Mouse (Mus musculus) heart, postnatal 0 days (tissue): ENCODE data around the gene Zfp646. TPM values are rescaled to one million over a fixed set of nuclear protein-coding genes. Genes with fewer than 3 reads are reported as not detected.

ENCODE experiments used
- ATAC-seq: fragments of 200-750 bp; cut with Nextera tagmentation; 2 replicates; pipeline ENCODE4 v1.8.0; 2017; ENCODE audit warnings: low read depth, moderate number of reproducible peaks, moderate library complexity; ENCODE audit not compliant: insufficient read depth
- DNase-seq: peaks from one replicate; pipeline ENCODE4 v3.0.0-alpha.2; 2016; ENCODE audit warnings: low spot score
- H3K27ac ChIP-seq: fragments of 300-500 bp; sonication (generic); 2 replicates; pipeline ENCODE4 v1.5.1; 2014; ENCODE audit warnings: low read depth, mild to moderate bottlenecking
- H3K27me3 ChIP-seq: fragments of 300-500 bp; sonication (generic); 2 replicates; pipeline ENCODE4 v1.6.1; 2014; ENCODE audit warnings: low read length, mixed read lengths; ENCODE audit not compliant: control insufficient read depth, insufficient read depth
- H3K36me3 ChIP-seq: fragments of 300-500 bp; sonication (generic); replicated peaks from 2 replicates; pipeline ENCODE4 v1.6.1; 2014; ENCODE audit warnings: low read length, mixed read lengths; ENCODE audit not compliant: control insufficient read depth, insufficient read depth
- H3K4me1 ChIP-seq: fragments of 300-500 bp; sonication (generic); 2 replicates; pipeline ENCODE4 v1.6.1; 2014; ENCODE audit warnings: antibody characterized with exemption; ENCODE audit not compliant: control insufficient read depth, insufficient read depth
- H3K4me2 ChIP-seq: fragments of 300-500 bp; sonication (generic); 2 replicates; pipeline ENCODE4 v1.6.1; 2014; ENCODE audit warnings: low read depth, mild to moderate bottlenecking, low read length, moderate library complexity
- H3K4me3 ChIP-seq: fragments of 300-500 bp; sonication (generic); 2 replicates; pipeline ENCODE4 v1.5.1; 2014; ENCODE audit warnings: low read depth, low read length
- H3K9ac ChIP-seq: fragments of 300-500 bp; sonication (generic); replicated peaks from 2 replicates; pipeline ENCODE4 v1.6.1; 2014; ENCODE audit warnings: low read depth, low read length, mixed read lengths
- H3K9me3 ChIP-seq: fragments of 300-500 bp; sonication (generic); replicated peaks from 2 replicates; pipeline ENCODE4 v1.6.1; 2016; ENCODE audit warnings: low read length; ENCODE audit not compliant: control insufficient read depth
- CTCF ChIP-seq: IDR thresholded peaks from 2 replicates; pipeline ENCODE4 v1.5.1; 2016; ENCODE audit warnings: antibody characterized with exemption, control low read depth, low read depth
- EP300 ChIP-seq: IDR thresholded peaks from 2 replicates; pipeline ENCODE4 v1.6.1; 2016; ENCODE audit warnings: antibody characterized with exemption, low read depth
- WGBS: fragments of 180-500 bp; shearing (Covaris S2); extraction: QIAGEN DNeasy Blood & Tissue Kit; methylation state at CpG from one replicate; pipeline ENCODE4 v1.1.7; 2014; 5-methylcytosine and 5-hydroxymethylcytosine counted together
- polyA plus RNA-seq: library from polyadenylated mRNA; unstranded; fragments of >200 nt; fragmentation: Nextera tagmentation; extraction: Ambion mirVana; gene quantifications from 2 replicates; pipeline ENCODE4 v1.2.1, GENCODE M21; 2015
- total RNA-seq: library from RNA; depleted of rRNA; stranded (reverse); fragments of >200 nt; gene quantifications from 2 replicates; pipeline ENCODE4 v1.2.3, GENCODE M21; 2014; ENCODE audit warnings: low replicate concordance

Zfp646 gene
- total and polyA plus RNA-seq, 2 experiments from 2014 or later = 3.0 to 19.5 TPM

DNA sequence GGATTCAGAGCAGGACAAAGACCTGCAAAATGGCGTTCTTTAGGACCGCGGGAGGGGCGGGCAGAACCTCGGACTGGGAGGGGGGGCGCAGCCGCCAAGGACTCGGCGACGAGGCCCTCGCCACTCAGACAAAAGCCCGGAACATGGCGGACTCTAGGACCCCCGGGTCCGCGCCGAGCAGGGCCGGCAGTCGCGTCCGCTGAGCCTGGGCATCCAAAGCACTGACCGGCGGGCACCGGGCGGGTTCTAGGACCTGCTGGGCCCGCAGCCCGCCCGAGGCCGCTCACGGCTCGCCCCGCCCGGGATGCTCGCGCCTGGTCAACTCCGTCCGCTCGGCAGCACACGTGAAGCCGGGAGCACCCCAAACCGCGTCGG is 407 bp upstream of the Zfp646 start:
- WGBS = under 1% methylated on average over 24 of the region's 43 CpGs

DNA sequence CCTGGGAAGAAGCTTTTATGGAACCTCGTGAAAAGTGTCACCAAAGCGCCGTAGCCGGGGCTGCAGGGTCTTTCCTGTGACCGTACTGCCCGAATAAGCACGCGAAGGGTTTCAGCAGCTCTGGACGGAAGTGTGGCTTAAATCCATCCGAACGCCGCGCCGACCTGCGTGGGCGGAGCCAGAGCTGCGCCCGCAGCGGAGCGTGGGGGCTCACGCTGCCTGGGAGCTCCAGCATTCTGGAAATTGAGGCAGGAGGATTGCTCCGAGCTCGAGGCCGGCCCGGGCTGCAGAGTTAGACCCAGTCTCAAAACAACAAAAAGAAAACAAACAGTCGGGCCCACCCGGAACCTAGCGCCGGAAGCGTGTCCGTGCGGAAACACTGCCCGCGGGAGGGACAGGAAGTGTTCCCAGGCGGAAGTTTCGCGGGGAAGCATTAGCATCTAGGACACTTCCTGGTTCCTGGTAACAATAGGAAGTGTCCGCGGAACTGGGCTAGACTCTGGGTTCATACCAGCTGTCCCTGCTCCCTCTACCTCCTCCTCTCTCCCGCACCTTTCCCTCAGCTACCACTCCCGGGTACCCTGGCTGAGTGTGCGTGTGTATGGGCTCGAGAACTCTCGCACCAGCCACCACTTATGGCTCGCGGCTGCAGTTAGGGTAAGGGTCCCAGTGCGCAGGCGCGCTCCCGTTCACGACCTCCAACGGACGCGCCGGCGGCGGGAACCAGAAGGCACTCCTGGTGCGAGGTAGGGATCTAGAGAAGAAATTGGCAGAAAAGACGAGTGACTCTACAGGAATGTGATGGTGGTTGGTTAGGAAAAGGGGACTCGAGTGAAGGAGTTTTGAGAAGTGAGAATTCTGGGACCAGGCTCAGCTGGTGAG is 687 bp downstream of the Zfp646 start, which contains the start of gene Zfp668:
Gene Zfp668, minus strand, starts transcription at position 362 of the 882 bp plus-strand sequence.
- Histone ChIP-seq H3K4me2 (peak within 1 kb of the TSS; percentile 94), H3K9ac (peak within 1 kb of the TSS; percentile 88), H3K4me1 (peaks cover 10% of the 10 kb centered on the region), H3K9me3 (no peaks in the 10 kb centered on the region), H3K36me3 (peaks cover 36% of the 10 kb centered on the region), H3K27me3 (no peaks in the 10 kb centered on the region), H3K27ac (peak within 1 kb of the TSS; percentile 97), H3K4me3 (peak within 1 kb of the TSS; percentile 91)
- DNase-seq (peak; percentile 89), ATAC-seq (peak; percentile 67)
- TF ChIP-seq CTCF = no peak
- TF ChIP-seq EP300 = no peak; the same call in 1 of the 2 replicates
- WGBS = under 1% methylated on average over 60 of the region's 60 CpGs

More for the DNA sequence above, 407 bp upstream of the Zfp646 start:
- ATAC-seq (peak; percentile 90), DNase-seq (peak; percentile 96)
- Histone ChIP-seq H3K9me3 (no peaks in the 10 kb centered on the region), H3K9ac (peak overlapping the region; percentile 88), H3K27ac (peak overlapping the region; percentile 97), H3K36me3 (peaks cover 25% of the 10 kb centered on the region), H3K4me3 (peak overlapping the region; percentile 91), H3K4me1 (peaks cover 10% of the 10 kb centered on the region), H3K4me2 (peak overlapping the region; percentile 94), H3K27me3 (no peaks in the 10 kb centered on the region)
- no peak for TF ChIP-seq EP300

DNA sequence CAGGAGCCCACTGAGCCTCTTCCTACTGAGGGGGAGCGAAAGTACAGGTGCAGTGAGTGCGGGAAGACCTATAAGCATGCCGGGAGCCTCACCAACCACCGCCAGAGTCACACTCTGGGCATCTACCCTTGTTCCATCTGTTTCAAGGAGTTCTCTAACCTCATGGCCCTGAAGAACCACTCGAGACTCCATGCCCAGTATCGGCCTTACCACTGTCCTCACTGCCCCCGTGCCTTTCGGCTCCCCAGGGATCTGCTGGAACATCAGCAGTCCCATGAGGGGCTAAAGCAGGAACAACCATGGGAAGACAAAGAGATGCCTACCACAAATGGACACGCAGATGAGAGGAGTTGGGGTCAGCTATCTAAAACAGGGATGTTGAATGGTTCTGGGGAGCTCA is 3.3 kb downstream of the Zfp646 start:
- Histone ChIP-seq H3K9me3 (no peaks in the 10 kb centered on the region), H3K9ac (no peak overlapping the region), H3K36me3 (peaks cover 59% of the 10 kb centered on the region), H3K4me1 (peaks cover 9% of the 10 kb centered on the region), H3K27ac (no peak overlapping the region), H3K4me3 (no peak overlapping the region), H3K27me3 (no peaks in the 10 kb centered on the region), H3K4me2 (no peak overlapping the region)
- ATAC-seq (no peak), DNase-seq (no peak)
- TF ChIP-seq EP300 (no peak), CTCF (no peak)
- 95% methylated on average over 9 of the region's 9 CpGs for WGBS

DNA sequence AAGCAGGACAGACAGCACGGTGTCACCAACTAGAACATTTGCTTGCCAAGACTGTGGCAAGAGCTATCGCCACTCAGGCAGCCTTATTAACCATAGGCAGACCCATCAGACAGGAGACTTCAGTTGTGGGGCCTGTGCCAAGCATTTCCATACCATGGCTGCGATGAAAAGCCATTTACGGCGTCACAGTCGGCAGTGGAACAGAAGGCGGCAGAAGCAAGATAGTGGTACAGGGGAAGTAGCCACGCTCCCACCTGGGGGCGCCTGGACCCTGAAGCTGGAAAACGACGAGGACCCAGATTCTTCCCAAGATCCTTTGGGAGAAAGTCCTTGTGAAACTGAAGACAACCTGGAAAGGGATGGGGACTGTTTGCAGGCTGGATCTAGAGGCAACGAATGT is 4.4 kb downstream of the Zfp646 start:
- Histone ChIP-seq H3K27me3 (no peaks in the 10 kb centered on the region), H3K4me1 (peaks cover 5% of the 10 kb centered on the region; the same call in 1 of the 2 replicates), H3K36me3 (peaks cover 65% of the 10 kb centered on the region), H3K27ac (no peak overlapping the region), H3K9me3 (no peaks in the 10 kb centered on the region), H3K4me2 (no peak overlapping the region), H3K4me3 (no peak overlapping the region), H3K9ac (no peak overlapping the region)
- ATAC-seq (no peak), DNase-seq (no peak)
- 81% methylated on average over 12 of the region's 12 CpGs for WGBS
- TF ChIP-seq CTCF (no peak), EP300 (no peak)

DNA sequence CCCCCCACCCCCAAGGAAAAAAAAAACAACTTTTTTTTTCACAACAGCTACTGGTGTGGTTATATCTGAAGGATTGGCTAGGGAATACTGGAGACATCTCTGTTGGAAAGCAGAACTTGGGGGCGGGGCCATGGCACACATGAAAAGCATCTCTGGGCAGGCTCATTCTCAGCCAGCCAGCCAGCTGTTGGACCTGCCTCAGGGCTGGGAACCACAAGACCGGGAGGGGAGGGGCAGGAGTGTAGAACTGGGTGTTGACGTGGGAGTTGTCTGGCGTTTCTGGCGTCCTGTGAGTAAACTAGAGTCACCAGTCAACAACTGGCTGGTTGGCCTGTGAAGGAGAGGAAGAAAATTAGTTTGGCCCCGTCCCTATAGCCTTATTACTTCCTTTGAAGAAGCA is 9.9 kb downstream of the Zfp646 start:
- no peak; the same call in 1 of the 2 replicates for ATAC-seq
- no peak overlapping the region; the same call in 1 of the 2 replicates for H3K9ac ChIP-seq

More for the DNA sequence above, 9.9 kb downstream of the Zfp646 start:
- no peaks in the 10 kb centered on the region for H3K4me1 ChIP-seq
- peaks cover 76% of the 10 kb centered on the region for H3K36me3 ChIP-seq
- no peak overlapping the region for H3K27ac ChIP-seq
- no peak for TF ChIP-seq EP300
- WGBS = 55% methylated on average over 6 of the region's 6 CpGs
- no peak for DNase-seq
- H3K4me2 ChIP-seq = no peak overlapping the region
- H3K9me3 ChIP-seq = no peaks in the 10 kb centered on the region
- no peaks in the 10 kb centered on the region for H3K27me3 ChIP-seq
- no peak overlapping the region for H3K4me3 ChIP-seq
